Mouse (Mus musculus): ENCODE measurements at regions not wholly inside any gene's neighbourhood (a gene's known extent, or its start where the extent isn't known, plus 50 kb on each side); places are given as distances from the start of the nearest gene placed in this dataset.

DNA sequence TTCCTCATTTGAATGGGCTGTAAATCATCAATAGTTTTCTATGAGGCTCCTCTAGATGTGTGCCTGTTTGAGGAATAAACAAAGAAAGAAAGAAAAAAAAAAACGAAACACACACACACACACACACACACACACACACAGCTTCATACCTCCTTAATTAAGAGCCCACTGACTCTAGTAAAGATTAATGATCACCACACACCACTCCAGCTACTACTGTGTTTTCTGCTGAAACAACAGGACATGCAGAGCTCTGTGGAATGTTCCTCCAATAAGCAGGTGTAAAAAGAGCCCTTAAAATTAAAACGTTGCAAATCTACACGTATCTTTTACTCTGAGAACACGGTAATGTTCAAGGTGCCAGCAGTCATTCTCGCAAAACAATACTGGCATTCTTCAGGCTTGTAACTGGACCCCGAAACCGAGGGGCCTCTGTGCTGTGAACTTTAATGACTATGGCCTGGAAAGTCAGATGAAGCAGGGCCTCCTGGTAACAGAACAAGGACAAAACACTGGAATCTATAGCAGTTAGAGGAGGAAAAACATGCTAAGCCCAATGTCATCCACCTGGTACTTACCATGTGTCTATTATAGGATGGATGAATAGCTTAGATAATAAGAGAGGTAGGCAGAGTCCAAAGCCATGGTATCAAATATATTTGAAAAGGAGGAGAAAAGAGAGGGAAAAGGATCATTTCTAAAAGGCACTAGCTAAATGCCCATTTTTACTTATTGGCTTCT, 151.7 kb downstream of the Gm11361 start:
- no peak for DNase-seq (ENCODE audit: low spot score in 2 of 2)

GRCm38 (mm10) chr13:28400459-28400858, 143.1 kb downstream of the Gm11361 start:
- DNase-seq (ENCODE audit: low spot score in 2 of 2) = no peak
